Mouse (Mus musculus) MN1 (cell line): ENCODE measurements around the gene Ywhae.
"Not testable (repeated sequence)": the region's sequence is repeated elsewhere in the genome, so short reads cannot be mapped to it uniquely, and the experiment has no call there.

Experiments used
- DNase-seq: peaks from one replicate; pipeline ENCODE4 v3.0.0-alpha.2; 2016; ENCODE audit warnings: low spot score

Gene Ywhae

GRCm38 (mm10) chr11:75732434-75733226 lies at the start of gene Ywhae:
Gene Ywhae (plus strand): TSS chr11:75732869.
- DNase-seq = peak; percentile 92

DNA sequence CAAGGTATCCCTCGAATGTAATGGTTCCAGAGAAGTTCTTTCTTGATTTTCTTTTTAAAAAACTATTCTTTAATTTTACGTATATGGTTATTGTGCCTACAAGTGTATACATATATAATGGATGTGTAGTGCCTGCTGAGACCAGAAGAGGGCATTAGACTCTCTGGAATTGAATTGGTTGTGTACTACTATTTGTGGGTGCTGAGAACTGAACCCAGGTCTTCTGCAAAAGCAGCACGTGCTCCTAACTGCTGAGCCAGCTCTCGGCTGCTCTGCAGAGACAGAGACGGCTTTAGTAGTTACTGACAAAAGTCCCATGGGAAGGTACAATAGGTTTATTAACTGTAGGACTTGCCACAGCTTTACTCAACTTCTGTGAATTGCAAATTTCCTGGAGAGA lies 48.2 kb upstream of the Ywhae start:
- no peak for DNase-seq

DNA sequence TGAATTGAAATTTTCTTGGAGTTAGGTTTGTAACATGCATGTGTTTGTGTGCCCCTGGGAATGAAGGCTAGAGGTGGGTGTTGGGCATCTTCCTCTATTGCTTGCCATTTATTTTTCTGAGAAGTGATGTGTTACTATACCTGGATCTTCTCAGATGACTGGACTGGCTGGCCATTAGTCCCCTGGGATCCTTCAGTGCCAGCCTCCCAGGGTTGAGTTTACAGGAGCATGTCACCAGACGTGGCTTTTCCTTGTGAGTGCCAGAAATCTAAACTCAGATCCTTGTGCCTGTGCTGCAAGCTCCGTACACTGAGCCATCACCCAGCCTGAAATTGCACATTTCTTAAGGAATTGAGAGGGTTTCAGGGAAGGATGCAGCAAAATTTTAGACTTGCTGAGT lies 47.7 kb upstream of the Ywhae start:
- DNase-seq = peak; percentile 11

DNA sequence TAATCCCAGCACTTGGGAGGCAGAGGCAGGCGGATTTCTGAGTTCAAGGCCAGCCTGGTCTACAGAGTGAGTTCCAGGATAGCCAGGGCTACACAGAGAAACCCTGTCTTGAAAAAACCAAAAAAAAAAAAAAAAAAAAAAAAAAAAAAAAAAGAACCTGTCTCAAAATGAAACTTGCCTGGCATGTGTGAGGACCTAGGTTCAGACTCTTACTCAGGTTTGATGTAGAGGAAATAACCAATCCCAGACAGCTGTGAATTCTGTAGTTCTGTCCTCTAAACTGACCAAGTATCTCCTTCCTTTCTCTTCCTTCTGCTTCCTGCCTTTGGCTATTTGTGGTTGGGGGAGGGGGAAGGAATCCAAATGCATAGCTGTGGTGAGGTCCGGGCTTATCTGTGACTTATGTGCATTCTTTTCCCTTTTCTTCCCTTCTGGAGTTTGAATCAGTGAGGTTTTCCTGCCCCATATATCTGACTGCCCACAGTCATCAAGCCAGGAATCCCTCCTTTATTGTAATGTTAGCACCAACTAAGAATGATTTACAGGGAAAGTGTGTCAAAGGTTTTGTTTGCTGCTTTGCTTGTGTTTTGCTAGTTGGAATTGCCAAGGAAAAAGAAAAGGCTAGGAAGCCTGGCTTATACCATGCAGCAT lies 45.2 kb upstream of the Ywhae start:
- no peak for DNase-seq

DNA sequence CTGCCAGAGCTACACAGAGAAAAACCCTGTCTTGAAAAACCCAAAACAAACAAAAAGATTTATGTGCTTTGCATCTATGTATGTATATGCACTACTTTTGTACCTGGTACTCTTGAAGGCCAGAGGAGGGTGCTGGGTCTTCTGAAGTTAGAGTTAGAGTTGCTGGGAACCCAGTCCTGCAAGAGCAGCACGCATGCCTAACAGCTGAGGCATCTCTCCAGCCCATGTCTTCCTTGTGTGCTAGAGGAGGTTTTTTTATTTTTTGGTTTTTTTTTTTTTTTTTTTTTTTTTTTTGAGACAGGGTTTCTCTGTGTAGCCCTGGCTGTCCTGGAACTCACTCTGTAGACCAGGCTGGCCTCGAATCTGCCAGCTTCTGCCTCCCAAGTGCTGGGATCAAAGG lies 44.5 kb upstream of the Ywhae start:
- no peak for DNase-seq

DNA sequence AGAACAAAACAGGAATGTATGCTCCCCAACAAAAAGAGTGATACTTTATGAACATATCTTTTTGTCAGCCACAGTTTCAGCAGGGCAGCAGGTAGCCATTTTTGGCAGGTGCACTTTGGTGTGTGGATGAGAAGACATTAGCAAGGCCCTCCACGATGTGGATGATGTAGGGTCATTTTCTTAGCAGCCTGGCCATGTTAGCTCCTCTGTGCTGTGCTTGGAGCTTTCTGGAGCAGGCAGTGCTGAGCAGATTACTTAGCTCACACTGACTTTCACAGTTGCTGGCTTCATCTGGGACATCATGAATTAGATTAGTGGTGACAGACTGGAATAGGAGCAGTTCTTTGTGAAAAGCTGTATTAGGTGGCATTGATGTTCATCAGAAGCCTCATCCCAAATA lies 42.7 kb upstream of the Ywhae start:
- DNase-seq = no peak

GRCm38 (mm10) chr11:75691047-75691446 lies 41.6 kb upstream of the Ywhae start:
- DNase-seq = no peak

- no peak for DNase-seq
These were observed 39.1 kb upstream of the Ywhae start for GRCm38 (mm10) chr11:75693570-75693969.

DNA sequence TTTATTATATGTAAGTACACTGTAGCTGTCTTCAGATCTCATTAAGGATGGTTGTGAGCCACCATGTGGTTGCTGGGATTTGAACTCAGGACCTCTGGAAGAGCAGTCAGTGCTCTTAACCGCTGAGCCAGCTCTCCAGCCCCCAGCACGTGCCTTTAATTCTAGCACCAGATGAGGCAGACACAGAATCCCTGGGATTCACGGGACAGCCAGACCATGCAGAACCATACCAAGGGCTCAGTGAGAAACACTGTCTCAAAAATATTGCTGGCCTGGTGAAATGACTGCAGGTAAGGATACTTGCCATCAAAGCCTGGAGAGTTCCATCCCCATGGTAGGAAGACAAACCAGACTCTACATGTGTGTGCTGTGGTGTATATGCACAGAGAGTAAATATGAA lies 35.2 kb upstream of the Ywhae start:
- not testable (repeated sequence) for DNase-seq

DNA sequence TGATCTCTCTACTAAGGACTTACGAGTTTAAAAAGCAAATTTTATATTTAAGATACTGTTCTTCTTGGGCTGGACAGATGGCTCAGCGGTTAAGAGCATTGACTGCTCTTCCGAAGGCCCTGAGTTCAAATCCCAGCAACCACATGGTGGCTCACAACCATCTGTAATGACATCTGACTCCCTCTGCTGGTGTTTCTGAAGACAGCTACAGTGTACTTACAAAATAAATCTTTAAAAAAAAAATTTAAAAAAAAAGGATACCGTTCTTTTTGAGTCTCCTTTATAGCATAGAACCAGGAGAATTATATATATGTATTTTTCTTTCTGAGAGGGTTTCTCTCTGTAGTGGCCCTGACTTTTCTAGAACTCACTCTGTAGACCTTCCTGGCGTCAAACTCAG lies 32.1 kb upstream of the Ywhae start:
- DNase-seq = no peak

DNA sequence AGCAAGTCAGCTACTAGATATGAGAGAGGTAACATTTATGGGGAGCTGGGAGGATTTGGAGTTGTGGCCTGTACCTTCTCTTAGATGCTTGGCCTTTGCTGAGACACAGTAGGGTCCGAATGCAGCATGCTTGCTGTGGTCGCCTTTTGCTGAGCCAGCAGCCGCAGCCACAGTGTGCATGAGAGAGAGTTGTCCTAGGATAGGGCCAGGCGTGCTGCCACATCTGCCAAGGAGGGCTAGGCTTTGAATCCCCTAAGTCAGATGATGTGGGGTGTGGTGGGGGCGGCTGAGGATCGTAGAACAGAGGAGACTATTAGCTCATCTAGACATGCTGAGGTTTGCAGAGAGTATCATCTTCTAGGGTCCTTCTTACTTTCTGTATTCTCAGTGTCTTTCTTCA lies 29.9 kb upstream of the Ywhae start:
- DNase-seq = no peak

DNA sequence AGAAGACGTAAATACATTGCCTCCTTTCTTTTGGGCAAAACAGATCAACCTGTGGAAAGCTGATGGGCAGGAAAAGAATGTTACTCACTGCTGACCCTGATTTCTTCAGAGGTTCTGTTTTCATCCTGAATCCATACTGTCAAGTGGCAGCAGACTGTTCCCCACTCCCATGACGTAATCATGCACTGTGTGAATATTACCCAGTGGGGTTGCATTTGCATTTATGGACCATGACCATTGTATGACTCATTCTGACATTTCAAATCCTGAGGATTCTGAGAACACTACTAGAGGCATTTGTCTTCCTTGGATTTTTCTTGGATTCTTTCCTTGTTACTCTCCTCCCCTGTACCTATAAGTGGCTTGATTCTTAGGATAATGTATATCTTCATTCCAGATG lies 28.9 kb upstream of the Ywhae start:
- no peak for DNase-seq

GRCm38 (mm10) chr11:75713949-75714348 lies 18.7 kb upstream of the Ywhae start:
- peak; percentile 54 for DNase-seq

- no peak for DNase-seq
These were observed 17.1 kb upstream of the Ywhae start for GRCm38 (mm10) chr11:75715556-75715955.

GRCm38 (mm10) chr11:75716661-75717325 lies 15.9 kb upstream of the Ywhae start:
- DNase-seq = no peak

DNA sequence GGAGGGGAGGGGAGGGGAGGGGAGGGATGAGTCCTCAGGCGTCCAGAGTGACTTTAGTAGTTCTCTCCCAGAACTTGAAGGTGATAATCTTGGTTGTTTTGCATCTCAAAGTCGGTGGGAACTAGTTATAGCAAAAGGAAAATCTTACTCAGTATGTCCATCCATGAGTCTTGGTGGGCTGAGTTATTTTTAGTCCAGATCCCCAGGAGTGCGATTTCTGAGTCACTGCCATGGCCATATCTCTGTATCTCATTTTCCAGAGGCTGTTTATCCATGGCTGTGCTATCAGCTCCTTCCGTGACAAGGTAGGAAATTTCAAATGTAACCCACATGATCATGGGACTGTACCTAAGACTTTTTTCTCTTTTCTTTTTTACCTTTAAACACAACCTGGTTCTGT lies 10.3 kb upstream of the Ywhae start:
- no peak for DNase-seq

DNA sequence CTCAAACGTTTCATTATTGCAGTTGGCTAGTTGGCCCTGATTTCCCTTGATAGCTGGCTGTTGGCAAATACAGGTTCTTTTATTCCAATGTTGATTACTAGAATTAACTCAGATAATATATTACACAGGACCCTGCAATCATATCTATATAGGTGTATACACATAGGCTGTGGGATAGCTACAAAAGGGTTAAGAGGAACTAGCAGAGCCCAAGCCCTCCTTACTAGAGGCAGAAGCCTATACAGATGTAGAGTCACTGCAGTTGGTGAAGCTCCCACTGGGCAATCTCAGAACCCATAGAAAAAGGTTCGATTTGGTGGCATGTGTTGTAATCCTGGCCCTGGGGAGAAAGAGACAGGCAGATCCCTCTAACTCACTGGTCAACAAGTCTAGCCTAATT lies 5.5 kb upstream of the Ywhae start:
- no peak for DNase-seq

DNA sequence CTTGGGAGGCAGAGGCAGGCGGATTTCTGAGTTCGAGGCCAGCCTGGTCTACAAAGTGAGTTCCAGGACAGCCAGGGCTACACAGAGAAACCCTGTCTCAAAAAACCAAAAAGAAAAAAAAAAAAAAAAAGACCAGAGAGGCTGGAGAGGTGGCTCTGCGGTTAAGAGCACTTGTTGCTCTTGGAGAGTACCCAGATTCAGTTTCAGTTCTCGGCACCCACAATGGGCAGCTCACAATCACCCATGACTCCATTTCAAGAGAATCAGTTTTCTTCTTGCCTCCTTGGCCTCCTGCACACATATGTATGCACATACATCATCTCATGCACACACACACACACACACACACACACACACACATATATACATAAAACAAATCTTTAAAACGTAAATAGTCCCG lies 5.0 kb upstream of the Ywhae start:
- DNase-seq = not testable (repeated sequence)

DNA sequence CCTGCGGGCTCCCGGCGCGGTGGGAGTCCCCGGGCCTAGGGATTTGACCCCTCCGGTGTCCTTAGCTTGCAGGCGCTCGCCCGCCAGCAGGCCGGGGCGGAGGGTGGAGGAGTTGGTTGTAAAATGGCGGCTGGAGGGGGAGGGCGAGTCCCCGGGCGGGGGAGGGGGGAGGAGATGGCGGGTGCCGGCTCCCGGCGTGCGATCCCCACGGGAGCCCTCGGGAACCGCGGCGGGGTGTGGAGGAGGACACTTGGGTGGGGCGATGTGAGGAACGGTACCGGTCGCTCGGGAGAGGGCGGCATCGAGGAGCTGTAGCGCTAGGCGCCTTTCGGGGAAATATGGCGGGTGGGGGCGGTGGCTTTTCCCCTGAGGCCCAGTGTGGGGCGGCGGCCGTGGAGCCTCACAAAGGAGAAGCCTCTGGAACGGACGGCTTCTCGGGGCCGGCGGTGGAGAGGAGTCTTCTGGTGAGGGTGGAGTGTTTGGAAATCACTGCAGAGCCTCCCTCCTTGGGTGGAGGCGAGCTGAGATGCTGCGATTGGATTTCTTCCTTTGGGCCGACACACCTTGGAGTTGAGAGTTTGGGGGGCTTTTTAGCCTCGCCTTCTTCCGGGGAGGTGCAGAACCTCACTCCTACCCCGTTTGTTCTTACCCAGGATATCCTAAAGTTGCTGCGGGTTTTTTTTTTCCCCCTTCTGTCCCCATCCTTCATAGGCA lies 715 bp downstream of the Ywhae start:
- DNase-seq = peak; percentile 68

DNA sequence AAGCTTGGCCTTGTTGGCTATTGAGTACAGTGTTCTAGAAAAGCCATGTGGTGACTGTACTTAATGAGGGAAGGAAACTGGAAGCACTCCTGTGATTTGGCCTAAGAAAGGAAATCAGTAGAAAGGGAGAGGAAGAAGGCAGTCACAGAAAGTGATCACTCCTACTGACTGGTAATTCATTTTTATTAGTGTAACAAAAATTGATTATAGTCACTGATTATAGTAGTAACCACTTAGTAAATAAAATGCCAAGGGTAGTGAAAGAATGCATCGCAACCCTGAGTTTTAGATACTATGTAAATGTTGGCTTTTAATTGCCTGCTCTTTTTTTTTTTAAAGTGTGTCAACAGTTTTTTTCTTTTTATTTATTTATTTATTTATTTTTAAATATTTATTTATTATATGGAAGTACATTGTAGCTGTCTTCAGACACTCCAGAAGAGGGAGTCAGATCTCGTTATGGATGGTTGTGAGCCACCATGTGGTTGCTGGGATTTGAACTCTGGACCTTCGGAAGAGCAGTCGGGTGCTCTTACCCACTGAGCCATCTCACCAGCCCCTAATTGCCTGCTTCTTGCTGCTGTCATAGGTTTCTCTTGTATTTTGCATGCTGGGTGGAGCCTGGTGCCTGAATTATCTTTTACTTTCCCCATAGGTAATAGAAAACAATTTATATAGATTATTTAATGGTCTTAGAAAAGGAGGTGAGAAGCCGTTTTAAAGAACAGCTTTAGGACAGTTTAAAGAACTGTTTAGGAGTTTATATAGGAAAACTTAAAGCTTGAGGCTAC lies 3.0 kb downstream of the Ywhae start:
- DNase-seq = no peak

GRCm38 (mm10) chr11:75736978-75737377 lies 4.3 kb downstream of the Ywhae start:
- no peak for DNase-seq
